Mouse (Mus musculus) telencephalon, adult 2 months (tissue): ENCODE data around the gene Ly86.

ENCODE experiments used
- DNase-seq: peaks from one replicate; pipeline ENCODE4 v3.0.0-alpha.2; 2011; ENCODE audit warnings: low read depth, low spot score

Ly86 gene

GRCm38 (mm10) chr13:37344909-37345772 lies at the start of gene Ly86:
Gene Ly86, plus strand, starts transcription at chr13:37345208.
- DNase-seq = no peak

GRCm38 (mm10) chr13:37297886-37298285 lies 47.1 kb upstream of the Ly86 start:
- no peak for DNase-seq

- no peak for DNase-seq
These were observed 46.2 kb upstream of the Ly86 start for GRCm38 (mm10) chr13:37298856-37299255.

- no peak for DNase-seq
These were observed 42.1 kb upstream of the Ly86 start for GRCm38 (mm10) chr13:37302877-37303276.

GRCm38 (mm10) chr13:37308006-37308405 lies 37.0 kb upstream of the Ly86 start:
- DNase-seq = no peak

DNA sequence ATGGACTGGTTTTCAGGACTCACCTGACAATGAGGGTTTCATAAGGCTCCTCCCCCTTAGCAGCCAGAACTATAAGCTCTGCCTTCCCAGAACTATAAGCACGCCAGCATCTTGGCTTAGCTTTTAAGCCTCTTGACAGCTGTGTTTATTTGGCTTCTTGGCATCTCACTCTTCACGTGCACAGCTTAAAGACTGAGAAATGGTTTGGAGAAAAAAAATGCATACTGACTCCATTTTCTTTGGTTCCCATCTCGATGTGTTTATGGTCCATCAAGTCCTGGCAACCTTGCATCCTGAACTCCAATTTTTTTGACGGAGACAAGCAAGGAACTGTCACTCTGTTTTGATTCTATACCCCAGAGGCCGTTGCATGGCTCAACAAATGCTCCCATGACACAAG lies 35.7 kb upstream of the Ly86 start:
- DNase-seq = no peak

DNA sequence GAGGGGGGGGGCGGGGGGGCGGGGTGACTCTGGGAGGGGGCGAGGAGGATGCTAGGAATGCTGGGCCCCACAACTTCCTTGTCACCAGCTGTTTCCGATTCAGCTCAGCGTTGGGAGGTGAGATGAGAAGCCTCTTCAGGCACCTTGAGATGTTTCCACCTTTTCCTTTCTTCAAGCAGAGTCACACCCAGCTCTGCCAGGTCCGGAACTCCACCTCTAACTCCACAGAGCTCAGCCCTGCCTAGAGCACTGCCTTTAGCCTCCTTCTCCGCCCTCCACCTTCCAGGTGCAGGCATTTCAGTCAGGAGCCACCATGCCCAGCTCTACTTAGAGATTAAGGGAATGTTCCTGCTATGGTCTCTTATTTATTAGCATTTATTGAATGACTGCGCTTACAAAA lies 34.7 kb upstream of the Ly86 start:
- no peak for DNase-seq

DNA sequence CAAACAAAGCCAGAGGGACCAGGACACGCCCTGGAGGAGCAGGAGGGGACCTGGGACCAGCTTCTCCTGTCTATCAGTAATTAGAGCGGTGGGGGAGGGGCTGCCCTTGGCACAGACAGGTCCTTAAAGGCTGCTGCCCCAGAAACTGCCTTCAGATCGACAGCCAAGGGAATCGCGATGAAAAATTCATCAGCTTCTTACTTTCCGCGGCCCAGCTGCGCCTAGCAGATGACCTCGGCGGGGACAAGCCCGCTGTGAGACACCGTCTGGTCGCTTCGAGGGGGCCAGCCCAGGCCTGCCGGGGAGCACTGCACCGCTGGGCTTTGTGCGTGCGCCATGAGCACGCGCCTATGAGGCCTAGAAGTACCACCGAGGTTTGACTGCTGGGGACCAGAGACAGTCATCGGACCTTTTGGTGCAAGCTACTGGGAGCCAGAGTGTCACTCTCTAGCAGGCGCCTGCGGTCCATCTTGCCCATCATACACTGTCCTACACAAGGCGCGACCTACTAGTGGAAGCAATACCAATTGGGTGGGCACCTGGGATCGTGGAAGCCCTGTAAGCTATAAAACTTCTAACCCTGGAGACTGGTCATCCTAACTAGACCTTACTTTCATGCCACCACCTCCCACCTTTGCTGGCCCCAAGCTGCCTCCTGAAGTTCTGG lies 33.3 kb upstream of the Ly86 start:
- no peak for DNase-seq

DNA sequence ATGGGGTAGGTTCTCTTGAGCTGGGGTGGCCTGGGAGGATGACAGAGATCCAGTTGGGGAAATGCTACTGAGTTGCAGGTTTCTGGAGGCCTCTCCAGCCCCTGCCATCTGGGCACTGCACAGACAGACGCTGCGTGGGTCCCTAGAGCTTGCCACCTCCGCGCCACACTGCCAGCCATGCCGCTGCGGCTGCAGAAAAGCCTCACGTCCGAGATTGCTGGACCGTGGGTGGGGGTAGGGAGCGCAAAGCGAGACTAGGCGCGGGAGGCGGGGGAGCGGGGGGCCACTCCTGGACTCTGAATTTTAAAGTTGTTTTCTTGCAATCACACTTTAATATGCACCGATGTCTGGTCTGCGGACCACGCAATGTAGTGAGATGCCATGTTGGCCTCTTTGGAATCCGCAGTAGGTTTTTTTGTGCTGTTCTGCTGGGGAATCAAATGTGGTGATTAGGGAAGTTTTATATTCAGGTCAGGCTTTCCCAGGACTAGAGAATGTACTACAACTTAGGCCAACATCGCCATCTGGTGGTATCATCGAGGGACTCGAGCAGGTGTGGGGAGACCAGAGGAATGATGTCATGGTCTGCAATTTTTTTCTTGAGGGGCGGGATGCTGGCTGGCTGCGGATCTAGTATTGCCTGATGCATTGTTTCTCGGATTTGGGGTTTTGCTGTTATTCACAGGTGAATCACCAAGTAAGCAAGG lies 32.6 kb upstream of the Ly86 start:
- DNase-seq = peak; percentile 94

DNA sequence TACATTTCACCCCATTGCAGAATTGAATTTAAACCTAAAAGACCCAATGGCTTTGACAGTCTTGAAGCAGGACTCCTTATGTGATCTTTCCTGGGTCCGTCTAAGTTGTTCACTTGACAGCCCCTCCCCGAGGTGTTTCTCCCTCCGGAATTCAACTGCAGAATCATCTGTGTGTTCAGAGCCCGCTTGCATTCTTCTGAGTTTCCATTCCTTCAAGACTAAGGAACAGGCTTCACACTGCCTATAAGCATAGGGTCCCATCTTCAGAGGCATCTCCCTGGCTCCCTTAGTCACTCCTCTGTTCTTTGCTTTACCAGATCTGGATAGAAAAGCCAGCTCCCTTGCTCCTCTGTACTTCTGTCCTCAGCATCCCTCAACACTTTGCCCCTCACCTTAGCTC lies 32.1 kb upstream of the Ly86 start:
- no peak for DNase-seq

DNA sequence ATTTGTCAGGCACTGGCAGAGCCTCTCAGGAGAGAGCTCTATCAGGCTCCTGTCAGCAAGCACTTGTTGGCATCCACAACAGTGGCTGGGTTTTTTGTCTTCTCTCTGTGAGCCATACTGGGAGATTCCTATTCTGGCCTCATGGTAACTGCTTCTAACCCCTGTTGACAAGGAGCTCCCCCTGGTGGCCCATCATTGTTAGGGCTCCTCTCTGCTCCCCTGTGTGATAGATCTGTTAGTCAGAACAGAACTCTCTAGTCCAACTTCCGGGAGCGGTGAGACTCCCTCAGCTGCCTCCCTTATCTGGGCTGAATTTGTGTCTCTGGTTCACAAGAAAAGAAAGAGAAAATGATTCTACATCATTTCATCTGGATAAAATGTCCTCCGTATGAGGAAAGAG lies 19.5 kb upstream of the Ly86 start:
- no peak for DNase-seq

DNA sequence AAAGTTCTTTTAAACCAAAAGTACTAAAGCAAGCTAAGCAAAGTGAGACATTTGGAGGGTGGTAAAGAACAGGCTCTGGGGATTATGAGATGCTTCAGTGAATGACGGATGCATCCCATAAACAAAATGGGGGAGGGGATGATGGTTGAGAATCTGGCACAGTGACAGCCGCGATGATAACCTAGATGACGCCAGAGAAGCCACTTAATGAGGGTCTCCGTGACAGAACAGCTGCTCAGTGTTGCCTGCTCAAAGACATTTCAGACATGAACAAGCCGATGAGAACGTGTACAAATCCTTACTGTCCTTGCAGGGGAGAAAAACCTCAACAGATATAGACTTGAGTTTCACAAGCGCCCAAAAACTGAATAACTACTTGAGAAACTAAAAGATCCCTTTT lies 15.3 kb upstream of the Ly86 start:
- DNase-seq = no peak

DNA sequence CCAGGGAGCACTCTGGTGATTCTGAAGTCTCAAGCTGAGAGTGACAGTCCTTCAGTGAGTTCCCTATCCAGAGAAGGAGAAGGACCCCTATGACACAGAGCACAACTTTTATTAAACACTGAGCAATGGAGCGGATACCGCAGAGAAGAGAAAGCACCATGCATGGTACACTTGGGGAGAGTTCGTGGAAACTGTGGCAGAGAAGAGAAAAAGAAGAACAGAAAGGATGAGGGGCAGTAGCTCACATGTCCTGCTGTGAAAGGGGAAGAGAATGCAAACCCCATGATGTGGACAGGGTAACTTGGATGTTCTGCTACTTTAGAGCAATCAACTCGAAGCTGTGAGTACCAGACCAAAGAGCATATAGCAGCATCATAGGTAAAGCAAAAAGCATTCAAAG lies 14.0 kb upstream of the Ly86 start:
- no peak for DNase-seq

GRCm38 (mm10) chr13:37332779-37333543 lies 12.0 kb upstream of the Ly86 start:
- no peak for DNase-seq

DNA sequence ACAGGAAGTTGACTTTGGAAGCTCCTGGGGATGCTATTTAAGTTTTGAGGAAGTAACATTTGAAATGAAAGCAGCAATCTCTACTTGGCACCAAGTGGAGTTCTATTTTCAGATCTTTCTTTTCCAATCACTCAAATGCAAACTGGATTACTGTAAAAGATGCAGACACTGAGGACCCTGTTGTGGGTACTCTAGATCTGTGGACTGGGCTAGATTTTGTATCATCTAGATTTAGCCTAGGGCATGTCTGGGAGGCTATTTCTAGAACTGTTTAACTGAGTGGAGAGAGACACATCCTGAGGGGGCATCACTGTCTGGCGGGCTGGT lies 11.5 kb upstream of the Ly86 start:
- no peak for DNase-seq

DNA sequence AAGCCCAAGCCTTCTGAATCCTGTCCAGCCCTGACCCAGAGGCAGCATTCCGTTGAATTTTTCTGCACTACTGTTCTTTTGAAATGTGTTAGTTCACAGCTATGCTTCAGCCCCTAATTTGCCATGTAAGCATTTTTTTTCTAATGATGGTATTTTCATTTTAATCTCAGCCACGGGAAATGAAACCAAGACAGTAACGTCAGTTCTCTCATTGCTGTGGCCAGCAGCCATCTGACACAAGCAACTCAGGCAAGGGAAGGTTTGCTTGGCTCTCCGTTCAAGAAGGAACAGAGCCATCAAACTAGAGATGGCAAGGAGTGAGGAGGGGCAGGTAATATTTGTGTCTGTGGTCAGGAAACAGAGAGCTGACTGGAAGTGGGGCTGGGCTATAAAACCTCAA lies 7.7 kb upstream of the Ly86 start:
- no peak for DNase-seq

DNA sequence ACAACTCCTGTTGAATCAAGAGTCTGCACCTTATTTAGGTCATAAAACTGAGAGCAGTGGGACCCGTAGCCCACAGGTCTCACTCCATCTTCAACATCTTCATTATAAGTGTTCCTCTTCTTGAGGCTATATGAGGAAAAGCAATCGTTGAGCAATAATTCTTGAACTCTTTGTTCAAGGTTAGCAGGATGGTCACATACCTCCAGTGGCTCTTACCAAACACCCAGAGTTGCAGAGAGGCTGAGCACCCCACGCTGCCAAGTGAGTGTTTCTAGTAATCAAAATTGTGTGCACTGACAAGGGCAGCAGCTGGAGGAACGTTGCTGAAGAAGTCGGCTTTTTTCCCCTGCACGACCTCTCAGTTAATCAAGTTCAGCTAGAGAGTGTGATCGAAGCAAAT lies 7.1 kb upstream of the Ly86 start:
- DNase-seq = no peak

GRCm38 (mm10) chr13:37342804-37343203 lies 2.2 kb upstream of the Ly86 start:
- no peak for DNase-seq

GRCm38 (mm10) chr13:37345823-37346222 lies 815 bp downstream of the Ly86 start:
- no peak for DNase-seq

- no peak for DNase-seq
These were observed 3.0 kb downstream of the Ly86 start for GRCm38 (mm10) chr13:37347871-37348595.

DNA sequence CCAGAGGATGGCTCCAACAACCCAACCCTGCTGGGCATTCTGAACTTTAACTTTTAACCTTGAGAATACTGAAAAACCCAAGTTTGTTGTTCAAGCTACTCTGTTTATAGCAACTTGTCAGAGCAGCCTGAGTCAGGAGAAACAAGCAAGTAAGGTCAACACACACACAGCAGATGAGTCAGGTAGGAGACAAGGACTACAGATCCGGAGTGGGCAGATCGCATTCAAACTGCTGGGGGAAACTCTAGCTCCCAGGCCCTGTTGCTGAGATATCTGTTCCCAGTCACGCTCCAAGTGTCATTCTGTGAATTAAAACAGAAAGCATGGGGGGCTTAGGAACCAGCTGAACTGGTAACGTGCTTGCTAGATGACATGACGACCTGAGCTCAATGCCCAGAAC lies 4.0 kb downstream of the Ly86 start:
- DNase-seq = no peak
